Mouse (Mus musculus) lung, embryonic 15.5 days (tissue): ENCODE data around the gene Sipa1l2. TPM values are rescaled to one million over a fixed set of nuclear protein-coding genes. Genes with fewer than 3 reads are reported as not detected.
"Not testable (repeated sequence)": the region's sequence is repeated elsewhere in the genome, so short reads cannot be mapped to it uniquely, and the experiment has no call there.

ENCODE experiments used
- ATAC-seq: fragments of 200-750 bp; cut with Nextera tagmentation; 2 replicates; pipeline ENCODE4 v1.8.0; 2017; ENCODE audit warnings: moderate number of reproducible peaks, borderline replicate concordance; ENCODE audit not compliant: low FRiP score, low TSS enrichment; ENCODE audit errors: extremely low read depth
- H3K27ac ChIP-seq: fragments of 300-500 bp; sonication (generic); 2 replicates; pipeline ENCODE4 v1.5.1; 2015; ENCODE audit warnings: moderate library complexity, mild to moderate bottlenecking, inconsistent platforms
- H3K27me3 ChIP-seq: fragments of 300-500 bp; sonication (generic); 2 replicates; pipeline ENCODE4 v1.6.1; 2015; ENCODE audit warnings: inconsistent platforms
- H3K36me3 ChIP-seq: fragments of 300-500 bp; sonication (generic); 2 replicates; pipeline ENCODE4 v1.6.1; 2015; ENCODE audit warnings: inconsistent platforms
- H3K4me1 ChIP-seq: fragments of 300-500 bp; sonication (generic); 2 replicates; pipeline ENCODE4 v1.6.1; 2015; ENCODE audit warnings: inconsistent platforms
- H3K4me2 ChIP-seq: fragments of 300-500 bp; sonication (generic); 2 replicates; pipeline ENCODE4 v1.6.1; 2015; ENCODE audit warnings: inconsistent platforms, mild to moderate bottlenecking, moderate library complexity
- H3K4me3 ChIP-seq: fragments of 300-500 bp; sonication (generic); 2 replicates; pipeline ENCODE4 v1.5.1; 2015; ENCODE audit warnings: mild to moderate bottlenecking, inconsistent platforms
- H3K9ac ChIP-seq: fragments of 300-500 bp; sonication (generic); 2 replicates; pipeline ENCODE4 v1.6.1; 2015; ENCODE audit warnings: inconsistent platforms
- H3K9me3 ChIP-seq: fragments of 300-500 bp; sonication (generic); 2 replicates; pipeline ENCODE4 v1.6.1; 2016; ENCODE audit warnings: inconsistent platforms
- WGBS: fragments of 180-500 bp; shearing (Covaris S2); methylation state at CpG from one replicate; pipeline ENCODE4 v1.1.7; 2015; 5-methylcytosine and 5-hydroxymethylcytosine counted together
- polyA plus RNA-seq: library from polyadenylated mRNA; unstranded; fragments of >200 nt; fragmentation: Nextera tagmentation; extraction: Ambion mirVana; gene quantifications from 2 replicates; pipeline ENCODE4 v1.2.1, GENCODE M21; 2015

Sipa1l2 gene
- polyA plus RNA-seq, 1 experiment from 2014 or later, result 15.6 TPM

GRCm38 (mm10) chr8:125531640-125532039 is 38.0 kb downstream of the Sipa1l2 start:
- no peak for ATAC-seq
- Histone ChIP-seq H3K9me3 (no peaks in the 10 kb centered on the region), H3K27ac (peak overlapping the region; percentile 57), H3K9ac (no peak overlapping the region), H3K4me3 (no peak overlapping the region), H3K36me3 (no peaks in the 10 kb centered on the region), H3K27me3 (no peaks in the 10 kb centered on the region), H3K4me1 (peaks cover 72% of the 10 kb centered on the region), H3K4me2 (no peak overlapping the region)
- 26% methylated on average over 1 of the region's 1 CpGs for WGBS

GRCm38 (mm10) chr8:125531088-125531438 is 38.5 kb downstream of the Sipa1l2 start:
- ATAC-seq, result no peak
- H3K4me2 ChIP-seq, result no peak overlapping the region
- no peaks in the 10 kb centered on the region for H3K36me3 ChIP-seq
- WGBS, result 32% methylated on average over 6 of the region's 6 CpGs
- H3K27me3 ChIP-seq, result no peaks in the 10 kb centered on the region
- no peaks in the 10 kb centered on the region for H3K9me3 ChIP-seq
- H3K4me3 ChIP-seq, result no peak overlapping the region
- no peak overlapping the region for H3K9ac ChIP-seq
- peak overlapping the region; percentile 57 for H3K27ac ChIP-seq
- peaks cover 72% of the 10 kb centered on the region for H3K4me1 ChIP-seq

GRCm38 (mm10) chr8:125530187-125531087 is 39.2 kb downstream of the Sipa1l2 start:
- WGBS, result 43% methylated on average over 15 of the region's 15 CpGs
- Histone ChIP-seq H3K36me3 (no peaks in the 10 kb centered on the region), H3K4me2 (no peak overlapping the region), H3K4me3 (no peak overlapping the region), H3K27ac (no peak overlapping the region), H3K27me3 (no peaks in the 10 kb centered on the region), H3K4me1 (peaks cover 77% of the 10 kb centered on the region), H3K9ac (no peak overlapping the region), H3K9me3 (no peaks in the 10 kb centered on the region)
- ATAC-seq, result no peak

- H3K27me3 ChIP-seq, result no peaks in the 10 kb centered on the region
- no peak for ATAC-seq
- WGBS, result 80% methylated on average over 6 of the region's 6 CpGs
- H3K9me3 ChIP-seq, result no peaks in the 10 kb centered on the region
- no peak overlapping the region for H3K9ac ChIP-seq
- H3K4me1 ChIP-seq, result peaks cover 85% of the 10 kb centered on the region
- no peak overlapping the region for H3K4me3 ChIP-seq
- H3K36me3 ChIP-seq, result no peaks in the 10 kb centered on the region
- no peak overlapping the region for H3K27ac ChIP-seq
- no peak overlapping the region for H3K4me2 ChIP-seq
These were observed 40.6 kb downstream of the Sipa1l2 start for GRCm38 (mm10) chr8:125529019-125529418.

- Histone ChIP-seq H3K36me3 (no peaks in the 10 kb centered on the region), H3K4me1 (peaks cover 85% of the 10 kb centered on the region), H3K9me3 (no peaks in the 10 kb centered on the region), H3K9ac (no peak overlapping the region), H3K4me2 (no peak overlapping the region), H3K27me3 (no peaks in the 10 kb centered on the region), H3K27ac (no peak overlapping the region), H3K4me3 (no peak overlapping the region)
- ATAC-seq, result no peak
- WGBS, result 44% methylated on average over 3 of the region's 3 CpGs
These were observed 41.7 kb downstream of the Sipa1l2 start for GRCm38 (mm10) chr8:125527941-125528340.

DNA sequence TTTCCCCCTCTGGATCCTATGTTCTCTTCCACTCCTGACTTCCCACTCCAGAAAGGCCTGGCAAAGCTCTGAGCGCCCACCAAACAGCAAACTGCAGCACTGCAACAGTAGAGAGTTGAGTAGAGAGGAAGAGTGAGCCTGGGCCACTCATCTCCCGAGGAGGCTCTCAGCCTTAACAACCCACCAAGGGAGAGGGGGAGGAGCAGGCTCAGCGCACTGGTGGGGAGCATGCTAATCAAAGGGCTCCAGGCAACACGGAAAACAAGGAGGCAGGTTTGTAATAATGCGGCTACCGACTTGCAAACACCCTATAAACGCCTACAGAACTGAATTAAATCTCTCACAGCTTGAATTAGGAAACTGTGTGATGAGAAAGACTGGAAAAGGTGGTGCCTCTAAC is 42.6 kb downstream of the Sipa1l2 start:
- no peak for ATAC-seq
- Histone ChIP-seq H3K4me1 (peaks cover 85% of the 10 kb centered on the region), H3K9me3 (no peaks in the 10 kb centered on the region), H3K27ac (no peak overlapping the region), H3K27me3 (no peaks in the 10 kb centered on the region), H3K4me2 (no peak overlapping the region), H3K36me3 (no peaks in the 10 kb centered on the region), H3K9ac (no peak overlapping the region), H3K4me3 (no peak overlapping the region)
- whole genome bisulfite sequencing, result 28% methylated on average over 7 of the region's 7 CpGs

DNA sequence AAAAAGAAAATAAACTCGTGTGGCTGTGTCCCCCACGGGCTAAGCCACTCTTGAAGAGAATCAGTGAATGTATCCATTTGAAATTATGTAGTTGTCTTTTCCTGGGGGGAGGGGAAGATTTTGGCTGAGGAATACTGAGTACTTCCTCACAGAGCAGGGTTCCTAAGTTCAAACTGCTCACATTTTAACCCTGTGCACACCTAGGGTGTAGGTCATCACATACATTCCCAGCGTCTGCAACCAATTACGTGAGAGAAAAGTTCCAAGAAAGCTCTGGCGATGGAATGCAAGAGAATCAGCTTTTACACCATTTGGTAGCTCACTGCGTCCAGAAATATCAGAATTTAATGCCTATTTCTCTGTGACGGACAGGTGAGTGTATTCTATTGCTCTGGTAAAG is 43.0 kb downstream of the Sipa1l2 start:
- H3K9me3 ChIP-seq, result no peaks in the 10 kb centered on the region
- no peak overlapping the region for H3K9ac ChIP-seq
- no peaks in the 10 kb centered on the region for H3K36me3 ChIP-seq
- no peak overlapping the region for H3K4me3 ChIP-seq
- H3K4me2 ChIP-seq, result no peak overlapping the region
- 53% methylated on average over 7 of the region's 7 CpGs for WGBS
- no peak overlapping the region for H3K27ac ChIP-seq
- no peaks in the 10 kb centered on the region for H3K27me3 ChIP-seq
- no peak for ATAC-seq
- peaks cover 85% of the 10 kb centered on the region for H3K4me1 ChIP-seq

DNA sequence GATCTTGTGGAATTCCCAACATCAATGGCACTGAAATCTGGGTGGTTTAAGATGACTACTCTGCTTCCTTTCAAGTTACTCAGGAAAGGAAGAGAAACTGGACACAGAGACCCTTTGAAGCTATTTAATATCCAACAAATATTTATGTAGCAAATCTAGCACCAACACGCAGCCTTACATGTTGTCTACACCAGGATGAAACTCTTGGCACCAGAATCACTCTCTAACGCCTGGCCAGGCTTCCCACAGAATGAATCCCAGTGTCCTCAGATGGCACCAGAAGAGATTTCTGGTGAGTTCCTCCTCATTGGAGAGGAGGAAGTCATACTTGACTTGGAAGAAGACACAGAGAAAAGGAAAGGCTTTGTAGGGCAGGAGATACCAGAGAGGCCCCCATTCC is 45.1 kb downstream of the Sipa1l2 start:
- WGBS, result 46% methylated on average over 2 of the region's 2 CpGs
- H3K9me3 ChIP-seq, result no peaks in the 10 kb centered on the region
- ATAC-seq, result no peak
- H3K4me1 ChIP-seq, result peaks cover 76% of the 10 kb centered on the region
- H3K4me3 ChIP-seq, result no peak overlapping the region
- H3K4me2 ChIP-seq, result no peak overlapping the region
- H3K36me3 ChIP-seq, result no peaks in the 10 kb centered on the region
- no peak overlapping the region for H3K9ac ChIP-seq
- no peak overlapping the region for H3K27ac ChIP-seq
- H3K27me3 ChIP-seq, result no peaks in the 10 kb centered on the region

DNA sequence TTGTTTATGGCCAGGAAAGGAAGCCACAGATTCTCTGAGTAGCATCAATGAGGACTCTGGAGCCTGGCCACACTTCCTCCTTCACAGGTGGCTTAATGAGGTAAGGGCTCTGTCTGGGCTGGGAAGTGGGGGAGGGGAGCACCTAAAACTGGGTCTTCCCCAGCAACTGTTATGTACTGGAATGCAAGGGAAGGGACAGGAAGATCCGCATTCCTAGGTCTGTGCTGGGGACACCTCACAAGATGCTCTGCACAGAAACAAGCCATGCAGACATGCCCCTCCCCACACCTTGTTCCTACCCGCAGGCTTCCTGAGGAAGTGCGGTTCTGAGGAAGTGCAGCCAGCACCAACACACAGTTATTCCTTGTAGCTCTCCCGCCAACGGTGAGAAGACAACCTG is 46.4 kb downstream of the Sipa1l2 start:
- WGBS, result 42% methylated on average over 5 of the region's 5 CpGs
- Histone ChIP-seq H3K9ac (no peak overlapping the region), H3K4me2 (0 out of 2 replicates have a peak overlapping the region, but pooled peaks have one; percentile 13), H3K4me3 (no peak overlapping the region), H3K36me3 (no peaks in the 10 kb centered on the region), H3K4me1 (peaks cover 71% of the 10 kb centered on the region), H3K9me3 (no peaks in the 10 kb centered on the region), H3K27ac (peak overlapping the region; percentile 35; the same call in 1 of the 2 replicates), H3K27me3 (no peaks in the 10 kb centered on the region)
- ATAC-seq, result no peak

DNA sequence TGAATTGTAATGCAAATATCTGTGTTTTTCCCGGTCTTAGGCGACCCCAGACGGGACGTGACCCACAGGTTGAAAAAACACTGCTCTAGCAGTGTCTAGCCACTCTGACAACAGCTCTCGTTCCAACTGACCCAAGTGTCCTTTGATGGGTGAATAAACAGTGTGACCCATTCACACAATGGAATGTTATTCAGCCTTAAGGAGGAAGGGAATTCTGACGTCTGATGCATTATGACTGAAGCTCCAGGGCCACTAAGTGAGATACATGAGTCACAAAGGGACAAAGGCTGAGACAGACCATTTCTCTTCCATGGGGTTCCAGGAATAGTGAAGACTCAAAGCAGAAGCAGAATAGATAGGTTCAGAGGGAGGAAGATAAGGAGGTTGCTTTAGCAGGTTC is 47.5 kb downstream of the Sipa1l2 start:
- no peak for ATAC-seq
- H3K27me3 ChIP-seq, result no peaks in the 10 kb centered on the region
- no peak overlapping the region for H3K4me2 ChIP-seq
- no peaks in the 10 kb centered on the region for H3K9me3 ChIP-seq
- 20% methylated on average over 6 of the region's 6 CpGs for WGBS
- H3K27ac ChIP-seq, result no peak overlapping the region
- H3K4me1 ChIP-seq, result peaks cover 71% of the 10 kb centered on the region
- no peak overlapping the region for H3K4me3 ChIP-seq
- H3K9ac ChIP-seq, result no peak overlapping the region
- no peaks in the 10 kb centered on the region for H3K36me3 ChIP-seq

DNA sequence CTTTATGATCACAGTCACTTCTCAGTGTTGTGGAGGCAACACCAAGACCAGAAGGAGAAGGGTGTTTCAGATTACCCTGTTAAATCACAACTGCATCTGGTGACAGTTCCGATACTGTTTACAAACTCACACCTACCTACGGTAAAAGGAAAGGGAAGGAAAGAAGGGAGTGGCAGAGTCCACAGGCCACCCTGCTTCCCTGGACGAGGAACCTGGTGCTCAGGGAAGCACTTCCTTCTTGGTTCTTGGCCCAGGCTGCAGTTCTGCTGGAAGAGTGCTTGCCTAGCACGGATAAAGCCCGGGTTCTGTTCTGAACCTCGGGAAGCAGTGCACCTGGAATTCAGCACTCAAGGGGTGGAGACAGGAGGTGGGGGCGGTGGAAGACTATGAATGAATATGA is 48.5 kb downstream of the Sipa1l2 start:
- Histone ChIP-seq H3K27ac (no peak overlapping the region), H3K4me1 (peaks cover 70% of the 10 kb centered on the region), H3K4me2 (no peak overlapping the region), H3K36me3 (no peaks in the 10 kb centered on the region), H3K27me3 (no peaks in the 10 kb centered on the region), H3K9ac (no peak overlapping the region), H3K4me3 (no peak overlapping the region), H3K9me3 (no peaks in the 10 kb centered on the region)
- ATAC-seq, result no peak
- WGBS, result 59% methylated on average over 7 of the region's 7 CpGs

DNA sequence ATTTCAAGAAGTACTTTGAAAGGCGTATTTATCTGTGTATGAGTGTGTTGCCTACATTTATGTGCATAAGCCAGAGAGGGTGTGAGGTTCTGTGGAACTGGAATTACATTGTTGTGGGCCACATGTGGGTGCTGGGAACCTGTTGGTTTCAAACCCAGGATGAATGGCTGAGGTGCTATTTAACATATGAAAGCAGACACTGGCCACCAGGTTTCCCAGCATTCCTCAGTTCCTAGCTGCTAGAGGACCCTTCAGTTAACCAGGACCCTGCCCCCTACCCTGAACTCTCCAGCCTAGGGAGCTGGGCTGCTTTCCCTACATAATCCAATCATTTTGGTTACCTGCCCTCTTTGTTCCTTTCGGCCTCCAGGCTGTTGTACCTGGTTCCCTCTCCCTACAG is 49.3 kb downstream of the Sipa1l2 start:
- H3K27ac ChIP-seq, H3K9me3 ChIP-seq, ATAC-seq, H3K4me3 ChIP-seq, H3K9ac ChIP-seq, H3K27me3 ChIP-seq, H3K36me3 ChIP-seq, H3K4me2 ChIP-seq: not testable (repeated sequence)
- H3K4me1 ChIP-seq, result peaks cover 70% of the 10 kb centered on the region
- 83% methylated on average over 2 of the region's 2 CpGs for WGBS
